Mouse (Mus musculus) macrophage (primary cell): ENCODE results near the gene Smco4. TPM values are rescaled to one million over a fixed set of nuclear protein-coding genes. Genes with fewer than 3 reads are reported as not detected.

Experiments used
- H3K27ac ChIP-seq: fragments of 350-480 bp; formaldehyde crosslinking; 2 replicates; pipeline ENCODE4 v1.9.0; 2021
- H3K36me3 ChIP-seq: fragments of 350-480 bp; formaldehyde crosslinking; 2 replicates; pipeline ENCODE4 v1.9.0; 2021; ENCODE audit errors: inconsistent target
- H3K4me3 ChIP-seq: fragments of 350-480 bp; formaldehyde crosslinking; 2 replicates; pipeline ENCODE4 v1.9.0; 2021; ENCODE audit errors: inconsistent target
- H3K79me2 ChIP-seq: fragments of 350-480 bp; formaldehyde crosslinking; 2 replicates; pipeline ENCODE4 v1.9.0; 2021; ENCODE audit errors: inconsistent target
- WGBS: methylation state at CpG from one replicate; pipeline ENCODE4 v1.1.7; 2026; ENCODE audit warnings: inconsistent platforms; ENCODE audit not compliant: missing documents; 5-methylcytosine and 5-hydroxymethylcytosine counted together
- polyA plus RNA-seq: library from polyadenylated mRNA; stranded (reverse); fragments of 250-400 nt; gene quantifications from 3 replicates; pipeline ENCODE4 v1.2.4, GENCODE M21; 2018; ENCODE audit warnings: inconsistent platforms

The Smco4 gene
- polyA plus RNA-seq, 1 experiment from 2014 or later, result 1.9 TPM

GRCm38 (mm10) chr9:15523646-15524045 lies 30.4 kb downstream of the Smco4 start:
- Histone ChIP-seq H3K4me3 (no peak overlapping the region), H3K79me2 (no peaks in the 10 kb centered on the region), H3K27ac (no peak overlapping the region), H3K36me3 (no peaks in the 10 kb centered on the region)
- 92% methylated on average over 6 of the region's 6 CpGs for WGBS

DNA sequence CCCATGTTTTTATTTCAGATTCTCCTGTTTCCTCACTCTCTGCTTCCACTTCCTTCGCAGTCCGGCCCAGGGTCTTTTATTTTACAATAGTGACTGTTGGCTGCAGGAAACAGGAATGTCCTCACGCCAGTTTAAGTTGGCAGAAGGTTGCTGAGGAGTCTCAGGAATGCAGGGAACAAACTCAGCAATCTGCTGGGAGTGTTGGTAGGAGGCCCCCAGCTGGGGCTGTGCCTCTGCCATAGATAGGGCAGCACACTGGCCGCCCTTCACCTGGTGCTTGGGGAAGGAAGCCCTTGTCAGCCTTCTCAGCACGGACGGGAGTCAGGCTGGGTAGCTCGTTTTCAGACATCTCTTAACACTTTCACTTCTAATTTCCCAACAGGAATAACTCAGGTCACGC lies 32.0 kb downstream of the Smco4 start:
- Histone ChIP-seq H3K36me3 (no peaks in the 10 kb centered on the region), H3K27ac (no peak overlapping the region), H3K79me2 (no peaks in the 10 kb centered on the region), H3K4me3 (no peak overlapping the region)
- 80% methylated on average over 8 of the region's 8 CpGs for WGBS

DNA sequence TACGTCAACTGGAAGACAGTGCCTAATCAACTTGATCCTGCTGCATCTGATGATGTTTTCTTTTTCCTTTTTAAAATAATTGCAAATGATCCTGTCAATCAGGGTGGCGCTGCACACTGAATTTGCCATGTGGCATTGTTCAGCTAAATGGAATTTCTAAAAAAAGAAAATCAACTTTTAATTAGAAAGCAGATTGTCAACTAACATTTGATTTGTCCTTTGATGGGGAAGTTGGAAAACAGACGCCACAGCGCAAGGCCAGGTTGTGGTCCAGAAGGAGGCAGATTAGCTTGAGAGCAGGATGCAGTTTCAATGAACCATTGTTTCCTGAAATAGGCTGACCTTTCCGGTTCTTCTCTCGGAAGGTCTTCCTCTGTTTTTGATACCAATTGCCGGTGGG lies 33.3 kb downstream of the Smco4 start:
- WGBS, result 92% methylated on average over 7 of the region's 7 CpGs
- H3K79me2 ChIP-seq, result no peaks in the 10 kb centered on the region
- H3K36me3 ChIP-seq, result no peaks in the 10 kb centered on the region
- no peak overlapping the region for H3K27ac ChIP-seq
- no peak overlapping the region for H3K4me3 ChIP-seq

DNA sequence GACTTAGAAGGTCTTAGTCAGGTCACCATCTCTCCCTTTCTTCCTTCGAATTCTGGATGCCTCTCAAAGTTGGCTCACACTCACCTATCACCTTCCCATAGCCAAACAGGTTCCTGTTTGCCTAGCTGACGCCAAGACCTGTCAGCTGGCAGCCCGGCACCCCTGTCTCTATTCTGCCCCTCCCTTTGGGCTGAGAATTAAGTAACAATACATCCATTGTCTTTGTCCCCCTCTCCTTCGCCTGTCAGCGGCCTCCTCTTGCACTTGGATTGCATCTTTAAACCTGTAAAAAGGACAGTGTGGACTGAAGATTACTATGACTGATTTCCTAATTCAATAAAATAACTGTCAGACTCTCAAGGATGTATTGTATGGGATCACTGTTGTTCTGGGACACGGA lies 34.6 kb downstream of the Smco4 start:
- H3K36me3 ChIP-seq, result no peaks in the 10 kb centered on the region
- 91% methylated on average over 6 of the region's 6 CpGs for WGBS
- no peak overlapping the region for H3K27ac ChIP-seq
- H3K79me2 ChIP-seq, result no peaks in the 10 kb centered on the region
- H3K4me3 ChIP-seq, result no peak overlapping the region

GRCm38 (mm10) chr9:15528368-15528767 lies 35.1 kb downstream of the Smco4 start:
- Histone ChIP-seq H3K79me2 (no peaks in the 10 kb centered on the region), H3K36me3 (no peaks in the 10 kb centered on the region), H3K4me3 (no peak overlapping the region), H3K27ac (no peak overlapping the region)
- WGBS, result 98% methylated on average over 7 of the region's 7 CpGs

DNA sequence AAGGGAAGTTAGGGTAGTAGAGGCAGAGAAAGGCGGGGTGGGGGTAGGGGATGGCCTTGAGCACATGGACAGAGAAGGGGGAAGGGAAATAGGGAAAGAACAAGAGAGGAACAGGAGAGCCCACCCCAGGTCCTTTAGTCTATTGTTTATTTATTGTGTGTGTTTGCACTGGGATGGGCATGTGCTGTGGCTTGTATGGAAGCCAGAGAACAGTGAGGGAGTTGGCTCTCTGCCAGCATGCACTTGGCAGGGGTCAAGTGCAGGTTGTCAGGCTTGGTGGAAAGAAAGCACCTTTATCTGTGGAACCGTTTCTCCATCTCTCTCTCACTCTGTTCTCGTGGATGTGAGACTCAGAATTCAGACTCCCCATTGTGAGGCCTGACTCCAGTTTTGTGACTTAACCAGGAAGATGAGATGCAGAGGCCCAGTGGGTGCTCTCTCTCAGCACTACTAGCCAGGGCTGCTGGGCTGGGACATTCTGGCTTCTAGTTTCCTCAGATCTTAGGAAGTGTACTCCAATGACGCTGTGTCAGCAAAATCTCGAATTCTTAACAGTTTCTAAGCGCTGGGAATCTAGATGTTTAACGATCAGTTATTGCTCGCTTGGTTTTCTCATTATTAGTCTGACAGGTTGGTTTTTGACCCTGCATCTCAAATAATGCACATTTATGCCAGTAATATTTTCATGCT lies 36.2 kb downstream of the Smco4 start:
- Histone ChIP-seq H3K79me2 (no peaks in the 10 kb centered on the region), H3K4me3 (no peak overlapping the region), H3K27ac (no peak overlapping the region), H3K36me3 (no peaks in the 10 kb centered on the region)
- WGBS, result 85% methylated on average over 8 of the region's 8 CpGs

DNA sequence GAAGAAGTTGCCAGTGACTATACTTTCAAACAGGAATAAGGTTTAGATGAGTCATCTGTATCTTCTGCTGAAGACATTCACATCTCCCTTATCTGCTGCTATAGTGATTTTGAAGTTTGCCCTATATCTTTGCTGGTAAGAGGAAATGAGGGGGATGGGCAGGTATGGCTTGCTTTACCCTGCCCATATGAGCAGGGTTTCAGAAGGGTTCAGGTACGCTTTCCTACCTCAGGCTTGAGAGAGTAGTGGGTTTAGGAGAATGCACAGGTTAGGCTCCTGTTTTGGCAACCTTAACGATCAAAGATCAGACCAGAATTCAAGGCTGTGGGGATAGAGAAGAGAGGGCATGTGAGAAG lies 36.7 kb downstream of the Smco4 start:
- H3K36me3 ChIP-seq, result no peaks in the 10 kb centered on the region
- 95% methylated on average over 2 of the region's 2 CpGs for WGBS

GRCm38 (mm10) chr9:15531204-15531603 lies 38.0 kb downstream of the Smco4 start:
- WGBS, result 66% methylated on average over 5 of the region's 5 CpGs
- H3K27ac ChIP-seq, result no peak overlapping the region
- no peaks in the 10 kb centered on the region for H3K79me2 ChIP-seq
- H3K4me3 ChIP-seq, result no peak overlapping the region
- H3K36me3 ChIP-seq, result no peaks in the 10 kb centered on the region

More for the DNA sequence above, 36.7 kb downstream of the Smco4 start:
- H3K79me2 ChIP-seq, result no peaks in the 10 kb centered on the region
- H3K27ac ChIP-seq, result no peak overlapping the region
- no peak overlapping the region for H3K4me3 ChIP-seq

GRCm38 (mm10) chr9:15533336-15534070 lies 40.3 kb downstream of the Smco4 start:
- no peaks in the 10 kb centered on the region for H3K79me2 ChIP-seq
- no peaks in the 10 kb centered on the region for H3K36me3 ChIP-seq
- no peak overlapping the region for H3K27ac ChIP-seq
- 94% methylated on average over 11 of the region's 11 CpGs for WGBS
- no peak overlapping the region for H3K4me3 ChIP-seq

GRCm38 (mm10) chr9:15534110-15534509 lies 40.9 kb downstream of the Smco4 start:
- WGBS, result 93% methylated on average over 2 of the region's 2 CpGs
- H3K36me3 ChIP-seq, result no peaks in the 10 kb centered on the region
- no peak overlapping the region for H3K4me3 ChIP-seq
- H3K27ac ChIP-seq, result no peak overlapping the region
- H3K79me2 ChIP-seq, result no peaks in the 10 kb centered on the region

GRCm38 (mm10) chr9:15535418-15535817 lies 42.2 kb downstream of the Smco4 start:
- WGBS, result 87% methylated on average over 5 of the region's 5 CpGs
- H3K4me3 ChIP-seq, result no peak overlapping the region
- H3K27ac ChIP-seq, result no peak overlapping the region
- H3K79me2 ChIP-seq, result no peaks in the 10 kb centered on the region
- no peaks in the 10 kb centered on the region for H3K36me3 ChIP-seq

DNA sequence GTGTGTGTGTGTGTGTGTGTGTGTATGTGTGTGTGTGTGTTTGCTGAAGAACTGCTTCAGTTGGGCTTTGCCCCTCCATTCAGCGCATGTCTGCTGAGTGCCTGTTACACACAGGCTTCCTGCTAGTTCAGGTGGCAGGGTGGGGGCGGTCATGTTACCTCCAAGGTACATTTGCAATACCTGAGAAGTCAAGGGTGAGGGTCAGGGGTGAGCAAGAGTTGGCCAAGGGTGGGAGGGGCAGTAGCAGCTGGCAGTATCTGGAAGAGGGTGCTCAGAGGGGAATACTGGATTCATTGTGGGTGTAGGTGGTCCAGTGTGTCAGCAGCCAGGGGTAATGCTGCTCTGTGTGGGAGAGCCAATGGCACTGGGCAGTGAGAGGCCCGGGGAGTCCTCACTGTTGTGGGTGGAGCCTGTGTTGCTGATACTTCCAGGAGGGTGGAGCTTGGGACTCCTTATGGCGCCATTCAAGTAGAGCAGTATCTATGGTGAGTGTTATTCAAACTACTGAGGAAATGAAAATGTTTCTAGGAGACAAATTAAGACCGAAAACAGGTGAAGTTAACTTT lies 43.7 kb downstream of the Smco4 start:
- Histone ChIP-seq H3K27ac (no peak overlapping the region), H3K36me3 (no peaks in the 10 kb centered on the region), H3K79me2 (no peaks in the 10 kb centered on the region), H3K4me3 (no peak overlapping the region)
- WGBS, result 98% methylated on average over 5 of the region's 5 CpGs

GRCm38 (mm10) chr9:15537455-15538048 lies 44.3 kb downstream of the Smco4 start:
- no peak overlapping the region for H3K4me3 ChIP-seq
- no peak overlapping the region for H3K27ac ChIP-seq
- no peaks in the 10 kb centered on the region for H3K36me3 ChIP-seq
- H3K79me2 ChIP-seq, result no peaks in the 10 kb centered on the region
- WGBS, result 93% methylated on average over 3 of the region's 3 CpGs

- Histone ChIP-seq H3K27ac (no peak overlapping the region), H3K4me3 (no peak overlapping the region), H3K36me3 (no peaks in the 10 kb centered on the region), H3K79me2 (no peaks in the 10 kb centered on the region)
- 88% methylated on average over 6 of the region's 8 CpGs for WGBS
Measured at GRCm38 (mm10) chr9:15538979-15539533, 45.8 kb downstream of the Smco4 start.
